Mouse (Mus musculus): ENCODE data around the gene Ccdc148. TPM values are rescaled to one million over a fixed set of nuclear protein-coding genes. Genes with fewer than 3 reads are reported as not detected.

Gene Ccdc148
- polyA plus RNA-seq, 1 experiment from 2014 or later: 1.4 TPM

DNA sequence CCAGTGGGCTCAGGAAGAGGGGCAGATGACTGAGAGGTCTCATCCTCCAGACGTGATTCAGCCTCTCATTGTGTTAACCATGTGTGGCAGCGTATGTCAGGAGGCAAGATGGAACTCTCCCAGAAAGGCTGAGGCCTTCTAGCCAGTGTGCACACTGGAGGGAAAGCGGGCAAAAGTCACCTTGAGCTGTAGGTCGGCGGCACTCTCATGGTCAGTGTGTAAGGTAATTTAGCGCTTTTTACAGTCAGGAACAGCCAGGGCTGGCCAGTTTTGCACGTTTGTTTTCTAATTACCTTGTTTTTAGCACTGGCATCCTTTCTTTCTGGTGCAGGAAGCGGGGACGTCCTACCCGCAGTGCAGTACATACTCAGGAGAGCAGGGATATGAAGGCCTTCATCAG, 29.7 kb upstream of the Ccdc148 start:
- Histone ChIP-seq H3K9me3 (replicated peaks) (no peaks in the 10 kb centered on the region), H3K4me1 (no peaks in the 10 kb centered on the region), H3K4me3 (no peak overlapping the region), H3K27me3 (ENCODE audit: low read depth, poor library complexity, severe bottlenecking) (no peaks in the 10 kb centered on the region), H3K27ac (replicated peaks) (no peak overlapping the region), H3K36me3 (peaks cover 24% of the 10 kb centered on the region)
- 92% methylated on average over 10 of the region's 10 CpGs for WGBS
- no peak for DNase-seq (ENCODE audit: low spot score)

DNA sequence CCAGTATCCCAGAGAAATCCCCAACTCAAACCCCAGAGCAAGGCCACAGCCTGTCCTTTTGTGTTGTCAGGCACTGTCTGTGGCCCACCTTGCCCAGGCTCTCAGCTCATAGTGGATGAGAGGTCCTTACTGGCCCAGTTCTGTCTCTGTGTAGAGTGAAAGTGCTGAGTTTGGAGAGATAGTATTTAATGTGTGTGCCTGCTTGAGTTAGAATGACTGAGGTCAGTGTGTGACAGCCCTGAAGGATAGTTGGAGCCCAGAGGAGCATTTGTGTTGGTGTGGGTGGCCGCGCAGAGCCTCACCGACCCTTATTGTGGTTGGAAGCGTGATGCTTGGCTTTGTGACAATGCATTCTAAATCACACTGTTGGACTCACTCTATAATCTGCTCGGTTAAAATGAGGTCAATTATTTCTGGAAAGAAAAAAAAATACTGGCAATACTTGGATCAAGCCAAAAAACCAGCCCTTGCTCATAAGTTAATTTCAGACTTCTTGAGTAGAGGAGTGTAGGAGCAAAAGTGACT, 29.2 kb upstream of the Ccdc148 start:
- DNase-seq (ENCODE audit: low spot score): no peak
- Histone ChIP-seq H3K27ac (replicated peaks) (no peak overlapping the region), H3K9me3 (replicated peaks) (no peaks in the 10 kb centered on the region), H3K4me1 (no peaks in the 10 kb centered on the region), H3K27me3 (ENCODE audit: low read depth, poor library complexity, severe bottlenecking) (no peaks in the 10 kb centered on the region), H3K4me3 (no peak overlapping the region), H3K36me3 (peaks cover 24% of the 10 kb centered on the region)
- WGBS: over 99% methylated on average over 5 of the region's 5 CpGs

DNA sequence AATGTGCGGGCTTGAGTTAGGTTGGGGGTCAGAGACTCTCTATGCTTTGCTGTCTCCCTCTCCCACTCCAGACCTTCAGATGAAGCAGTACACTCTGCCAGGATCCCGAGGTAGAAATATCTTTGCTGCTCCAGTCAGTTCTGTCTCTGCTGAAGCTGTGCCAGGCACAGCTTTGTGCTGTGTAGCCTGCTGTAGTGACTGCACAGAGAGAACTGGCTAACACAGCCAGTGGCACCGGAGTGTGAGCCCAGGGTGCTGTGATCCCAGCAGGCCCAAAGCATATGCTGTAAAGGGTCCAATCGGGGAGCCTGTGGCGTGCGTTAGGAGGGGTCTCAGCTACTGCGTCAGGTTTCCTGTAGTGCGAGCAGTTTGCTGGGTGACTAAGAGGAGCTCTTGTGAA, 27.8 kb upstream of the Ccdc148 start:
- 85% methylated on average over 8 of the region's 8 CpGs for WGBS
- Histone ChIP-seq H3K27me3 (ENCODE audit: low read depth, poor library complexity, severe bottlenecking) (no peaks in the 10 kb centered on the region), H3K4me1 (no peaks in the 10 kb centered on the region)

DNA sequence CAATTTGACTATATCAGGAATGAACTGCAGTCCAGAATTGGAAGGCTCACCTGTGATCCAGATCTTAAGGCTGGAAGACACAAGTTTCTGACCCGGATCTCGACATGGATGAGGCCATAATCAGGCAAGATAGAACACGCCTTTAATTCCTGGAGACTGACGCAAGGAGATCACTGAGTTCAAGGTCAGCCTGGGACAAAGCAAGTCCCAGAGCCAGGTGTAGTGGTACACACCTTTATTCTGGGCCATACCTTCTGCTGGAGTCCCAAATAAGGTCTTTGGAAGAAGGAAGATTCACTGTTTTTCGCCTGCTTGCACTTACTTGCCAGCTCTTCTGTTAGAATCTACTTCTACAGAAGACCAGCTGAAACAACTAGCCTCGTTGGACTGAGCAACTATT, 26.5 kb upstream of the Ccdc148 start:
- WGBS: 96% methylated on average over 6 of the region's 6 CpGs
- Histone ChIP-seq H3K4me1 (no peaks in the 10 kb centered on the region), H3K27ac (replicated peaks) (no peak overlapping the region), H3K9me3 (replicated peaks) (no peaks in the 10 kb centered on the region), H3K27me3 (ENCODE audit: low read depth, poor library complexity, severe bottlenecking) (no peaks in the 10 kb centered on the region), H3K36me3 (peaks cover 26% of the 10 kb centered on the region), H3K4me3 (no peak overlapping the region)
- DNase-seq (ENCODE audit: low spot score): no peak

More for the DNA sequence above, 27.8 kb upstream of the Ccdc148 start:
- no peak overlapping the region for H3K27ac ChIP-seq (replicated peaks)
- DNase-seq (ENCODE audit: low spot score): no peak
- H3K36me3 ChIP-seq: peaks cover 26% of the 10 kb centered on the region
- no peaks in the 10 kb centered on the region for H3K9me3 ChIP-seq (replicated peaks)
- H3K4me3 ChIP-seq: no peak overlapping the region

DNA sequence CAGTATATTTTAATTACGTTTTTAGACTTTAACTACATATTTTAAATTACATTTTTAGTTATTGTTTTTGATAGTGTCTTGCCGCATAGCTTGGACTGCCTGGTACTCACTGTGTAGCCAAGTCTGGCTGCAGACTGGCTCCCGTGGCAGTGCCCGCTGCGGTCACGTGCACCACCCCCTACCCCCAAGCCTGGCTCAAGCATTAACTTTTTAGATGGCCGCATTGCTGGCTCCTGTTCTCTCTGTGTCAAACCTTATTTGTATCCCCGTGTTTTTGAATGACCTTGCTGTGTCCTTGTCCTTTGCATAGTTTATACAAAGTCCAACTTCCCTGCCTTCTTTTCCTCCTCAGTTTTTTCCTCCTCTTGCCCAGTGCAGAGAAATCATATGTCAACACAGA, 25.6 kb upstream of the Ccdc148 start:
- H3K9me3 ChIP-seq (replicated peaks): no peaks in the 10 kb centered on the region
- no peak overlapping the region for H3K27ac ChIP-seq (replicated peaks)
- WGBS: 94% methylated on average over 8 of the region's 8 CpGs

DNA sequence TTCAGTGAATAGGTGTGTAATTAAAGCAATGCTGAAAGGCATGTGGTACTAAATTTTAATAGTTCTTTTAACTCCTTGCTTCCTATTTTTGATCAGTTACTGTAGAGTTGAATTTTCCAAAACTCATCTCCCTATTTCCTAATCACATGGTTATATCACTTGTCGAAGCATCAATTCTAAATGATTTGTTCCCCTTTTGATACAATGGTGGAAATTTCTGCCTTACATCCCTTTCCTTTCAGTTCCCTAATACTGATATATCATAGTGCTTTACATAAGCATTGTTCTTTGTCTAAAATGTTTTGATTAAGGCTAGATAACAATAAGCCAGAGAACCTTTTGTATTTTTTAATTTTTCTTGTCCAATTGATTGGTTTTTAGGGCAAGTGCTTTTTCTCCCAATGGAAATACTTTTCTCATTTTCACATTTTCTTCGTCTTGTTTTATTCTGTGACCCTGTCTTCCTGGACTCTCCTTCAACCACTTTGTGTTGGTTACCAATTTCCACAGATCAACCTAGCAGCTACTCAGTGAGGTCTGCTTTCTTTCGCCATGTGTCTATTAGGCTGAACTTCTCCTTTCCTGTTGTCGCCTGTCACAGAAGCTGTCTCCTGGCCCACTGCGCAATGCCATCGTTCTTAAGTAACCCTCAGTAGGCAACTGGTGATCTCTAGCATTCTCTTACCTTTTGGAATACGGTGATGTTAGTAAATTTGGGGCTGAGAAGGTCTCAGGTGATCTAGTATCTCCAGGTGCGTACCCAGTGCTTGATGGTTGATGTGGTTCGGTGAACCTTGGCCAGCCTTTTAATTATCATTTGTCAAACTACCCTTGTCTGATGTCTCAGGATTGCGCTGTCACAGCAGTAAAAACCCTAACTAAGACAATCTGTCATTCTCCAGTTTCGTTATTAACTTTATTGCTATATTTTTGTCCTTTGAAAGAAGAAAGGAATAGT, 23.9 kb upstream of the Ccdc148 start:
- 93% methylated on average over 11 of the region's 11 CpGs for WGBS
- Histone ChIP-seq H3K36me3 (peaks cover 23% of the 10 kb centered on the region), H3K9me3 (replicated peaks) (no peaks in the 10 kb centered on the region), H3K4me1 (peaks cover 6% of the 10 kb centered on the region; the same call in 1 of the 2 replicates), H3K27ac (replicated peaks) (no peak overlapping the region), H3K27me3 (ENCODE audit: low read depth, poor library complexity, severe bottlenecking) (no peaks in the 10 kb centered on the region), H3K4me3 (no peak overlapping the region)
- no peak for DNase-seq (ENCODE audit: low spot score)

More for the DNA sequence above, 25.6 kb upstream of the Ccdc148 start:
- Histone ChIP-seq H3K36me3 (peaks cover 26% of the 10 kb centered on the region), H3K4me3 (no peak overlapping the region), H3K4me1 (no peaks in the 10 kb centered on the region), H3K27me3 (ENCODE audit: low read depth, poor library complexity, severe bottlenecking) (no peaks in the 10 kb centered on the region)
- DNase-seq (ENCODE audit: low spot score): no peak

DNA sequence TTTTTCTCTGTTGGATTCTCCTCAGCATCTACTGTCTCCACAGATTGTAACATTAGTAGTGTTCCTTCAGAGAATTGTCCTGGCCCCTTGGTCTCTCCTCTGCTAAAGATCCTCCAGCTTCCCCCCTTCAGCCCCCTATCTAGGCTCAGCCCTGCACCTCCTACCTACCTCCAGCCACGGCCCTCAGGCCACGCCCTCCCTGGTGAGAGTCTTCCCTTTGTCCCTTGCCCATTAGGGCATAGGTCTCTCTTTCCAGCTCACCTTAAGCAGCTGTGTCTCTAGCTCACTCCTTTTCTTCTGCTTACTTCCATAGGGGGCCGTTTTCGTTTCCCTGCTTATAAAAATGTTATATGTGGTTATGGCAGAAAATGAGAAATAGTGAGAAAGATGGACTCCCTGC, 23.1 kb upstream of the Ccdc148 start:
- no peak for DNase-seq (ENCODE audit: low spot score)
- Histone ChIP-seq H3K9me3 (replicated peaks) (no peaks in the 10 kb centered on the region), H3K36me3 (peaks cover 22% of the 10 kb centered on the region), H3K4me3 (no peak overlapping the region), H3K4me1 (peaks cover 13% of the 10 kb centered on the region; the same call in 1 of the 2 replicates), H3K27ac (replicated peaks) (no peak overlapping the region), H3K27me3 (ENCODE audit: low read depth, poor library complexity, severe bottlenecking) (no peaks in the 10 kb centered on the region)
- WGBS: 85% methylated on average over 4 of the region's 4 CpGs

DNA sequence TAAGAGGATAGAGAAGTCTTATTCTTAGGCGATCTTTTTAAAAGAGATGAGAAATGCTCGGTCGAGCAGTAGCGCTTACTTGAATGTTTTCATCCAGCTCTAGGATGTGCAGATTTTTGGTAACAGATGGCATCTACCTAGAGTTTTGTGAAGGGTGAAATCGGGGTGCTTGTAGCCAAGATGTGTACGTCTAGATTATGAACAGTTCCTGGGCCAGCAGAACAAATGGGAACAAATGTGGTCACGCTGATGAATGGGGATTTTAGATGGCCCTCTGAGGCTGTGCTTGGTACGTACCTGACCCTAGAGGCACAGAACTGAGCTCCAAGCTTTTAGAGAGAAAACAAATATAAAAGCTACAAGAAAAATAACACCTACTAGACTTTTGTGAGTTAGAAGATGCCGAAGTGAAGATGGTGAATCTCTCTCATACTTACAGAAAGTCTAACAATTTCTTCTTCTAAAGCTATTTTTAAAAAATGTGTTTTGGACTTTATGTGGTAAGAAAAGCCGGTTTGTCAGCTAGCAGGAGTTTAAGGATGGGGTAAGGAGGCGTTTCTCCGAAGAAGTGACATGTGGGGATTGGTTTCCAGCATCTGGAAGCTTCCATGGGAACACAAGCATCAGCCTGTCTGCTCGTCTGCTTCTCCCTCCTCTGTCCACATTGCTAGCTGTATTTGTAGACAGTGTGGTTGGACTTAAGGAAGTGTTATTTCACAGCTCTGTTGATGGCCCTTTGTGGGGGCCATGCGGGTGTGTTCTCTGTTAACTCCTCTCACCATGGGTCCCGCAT, 21.0 kb upstream of the Ccdc148 start:
- Histone ChIP-seq H3K27ac (replicated peaks) (no peak overlapping the region), H3K9me3 (replicated peaks) (no peaks in the 10 kb centered on the region), H3K36me3 (peaks cover 2% of the 10 kb centered on the region; the same call in 1 of the 2 replicates), H3K4me1 (peaks cover 24% of the 10 kb centered on the region; the same call in 1 of the 2 replicates), H3K27me3 (ENCODE audit: low read depth, poor library complexity, severe bottlenecking) (no peaks in the 10 kb centered on the region), H3K4me3 (no peak overlapping the region)
- WGBS: 89% methylated on average over 15 of the region's 15 CpGs
- DNase-seq (ENCODE audit: low spot score): no peak

DNA sequence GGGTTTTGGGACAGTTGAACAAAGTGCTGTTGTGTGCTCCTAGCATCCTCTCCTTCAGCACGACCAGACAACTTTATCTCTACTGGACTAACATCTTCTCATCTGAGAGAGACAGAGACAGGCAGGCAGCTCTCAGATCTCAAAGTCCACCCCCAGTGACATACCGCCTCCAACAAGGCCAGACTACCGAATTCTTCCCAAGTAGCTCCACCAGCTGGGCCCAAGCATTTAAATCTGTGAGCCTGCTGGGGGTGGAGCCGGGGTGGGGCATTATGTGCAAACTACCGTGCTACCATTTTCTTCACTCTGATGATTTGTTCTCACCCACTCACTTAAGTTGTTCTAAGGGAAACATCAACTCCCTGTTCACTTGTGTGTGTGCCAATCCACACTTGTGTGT, 19.0 kb upstream of the Ccdc148 start:
- Histone ChIP-seq H3K27me3 (ENCODE audit: low read depth, poor library complexity, severe bottlenecking) (no peaks in the 10 kb centered on the region), H3K36me3 (peaks cover 2% of the 10 kb centered on the region; the same call in 1 of the 2 replicates), H3K4me3 (no peak overlapping the region), H3K27ac (replicated peaks) (no peak overlapping the region), H3K4me1 (peaks cover 24% of the 10 kb centered on the region; the same call in 1 of the 2 replicates), H3K9me3 (replicated peaks) (no peaks in the 10 kb centered on the region)
- no peak for DNase-seq (ENCODE audit: low spot score)
- 68% methylated on average over 5 of the region's 5 CpGs for WGBS

DNA sequence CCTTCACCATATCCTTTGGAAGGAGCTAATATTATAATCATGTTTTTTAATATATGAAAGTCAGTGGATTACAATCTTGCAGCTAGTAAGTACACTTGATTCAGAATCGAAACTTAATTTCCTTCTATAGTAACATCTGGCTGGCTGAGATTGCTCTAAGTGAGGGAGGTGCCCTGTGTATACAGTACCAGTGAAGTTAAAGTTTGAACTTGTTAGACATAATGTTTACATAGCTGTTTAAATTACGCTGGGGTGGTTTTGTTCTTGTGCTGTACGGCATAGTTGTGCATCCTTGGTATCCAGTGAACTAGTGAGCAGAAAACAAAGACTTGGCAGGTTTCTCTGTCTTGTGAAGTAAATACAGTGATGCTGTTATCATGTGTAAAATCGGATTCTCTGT, 18.5 kb upstream of the Ccdc148 start:
- no peak for DNase-seq (ENCODE audit: low spot score)
- Histone ChIP-seq H3K27me3 (ENCODE audit: low read depth, poor library complexity, severe bottlenecking) (no peaks in the 10 kb centered on the region), H3K4me3 (no peak overlapping the region), H3K4me1 (peaks cover 24% of the 10 kb centered on the region; the same call in 1 of the 2 replicates), H3K27ac (replicated peaks) (no peak overlapping the region), H3K9me3 (replicated peaks) (no peaks in the 10 kb centered on the region), H3K36me3 (peaks cover 2% of the 10 kb centered on the region; the same call in 1 of the 2 replicates)
- 83% methylated on average over 4 of the region's 4 CpGs for WGBS

DNA sequence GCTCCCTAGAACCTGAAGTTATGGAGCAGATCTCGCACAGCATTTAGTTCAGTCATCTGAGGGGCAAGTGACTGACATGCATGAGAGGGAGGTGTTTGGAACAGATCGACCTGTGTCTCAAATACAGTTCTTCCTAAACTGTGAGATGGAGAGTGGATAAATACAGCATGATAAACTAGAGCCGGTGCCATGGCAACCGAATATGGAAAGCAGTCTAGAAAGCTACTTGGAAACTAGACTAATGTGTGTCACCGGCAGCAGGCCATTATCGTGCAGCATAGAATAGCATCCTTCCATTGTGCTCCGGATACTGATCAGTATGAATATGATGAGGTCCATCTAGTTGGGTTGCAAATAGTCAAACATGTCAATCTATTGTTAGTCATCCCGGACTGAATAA, 17.7 kb upstream of the Ccdc148 start:
- Histone ChIP-seq H3K36me3 (no peaks in the 10 kb centered on the region), H3K27ac (replicated peaks) (no peak overlapping the region), H3K27me3 (ENCODE audit: low read depth, poor library complexity, severe bottlenecking) (no peaks in the 10 kb centered on the region), H3K4me3 (no peak overlapping the region), H3K9me3 (replicated peaks) (no peaks in the 10 kb centered on the region), H3K4me1 (peaks cover 24% of the 10 kb centered on the region; the same call in 1 of the 2 replicates)
- DNase-seq (ENCODE audit: low spot score): no peak
- 94% methylated on average over 8 of the region's 8 CpGs for WGBS

DNA sequence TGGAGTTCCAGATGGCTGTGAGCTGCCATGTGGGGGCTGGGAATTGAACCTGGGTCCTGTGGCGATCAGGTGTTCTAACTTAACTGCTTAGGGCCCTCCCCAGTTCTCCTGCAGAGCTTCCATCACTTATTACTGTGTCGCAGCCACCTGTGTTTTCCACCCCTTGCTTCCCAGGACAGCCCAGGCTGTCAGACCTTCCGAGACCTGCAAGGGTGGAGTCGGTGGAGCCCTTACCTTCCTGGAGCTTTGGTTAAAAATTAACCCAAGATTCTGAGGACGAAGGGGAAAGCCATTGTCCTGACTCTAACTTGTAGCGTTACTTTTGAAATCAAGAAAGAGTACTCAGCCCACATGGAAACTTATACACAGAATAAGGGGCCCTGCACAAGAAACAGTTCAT, 15.4 kb upstream of the Ccdc148 start:
- H3K4me1 ChIP-seq: peaks cover 30% of the 10 kb centered on the region; the same call in 1 of the 2 replicates
- no peaks in the 10 kb centered on the region for H3K9me3 ChIP-seq (replicated peaks)
- H3K36me3 ChIP-seq: 0 out of 2 replicates have a peak, but pooled peaks cover 5% of the 10 kb centered on the region
- DNase-seq (ENCODE audit: low spot score): no peak
- no peak overlapping the region for H3K4me3 ChIP-seq
- WGBS: 93% methylated on average over 6 of the region's 6 CpGs
- H3K27ac ChIP-seq (replicated peaks): no peak overlapping the region
- no peaks in the 10 kb centered on the region for H3K27me3 ChIP-seq (ENCODE audit: low read depth, poor library complexity, severe bottlenecking)
